Mouse (Mus musculus): Measurements from ENCODE around the gene Pla2g4a.

GRCm38 (mm10) chr1:149959069-149959468 lies 2.0 kb downstream of the Pla2g4a start:
- TF ChIP-seq EP300 (IDR thresholded peaks at IDR 0.05) (no peak), CTCF (IDR thresholded peaks at IDR 0.05) (no peak)
